Mouse (Mus musculus): ENCODE results near the gene Fgf23.

- TF ChIP-seq GATA1 (IDR thresholded peaks at IDR 0.05; ENCODE audit: borderline replicate concordance, low read length) (no peak), CTCF (IDR thresholded peaks at IDR 0.05; ENCODE audit: low read depth, low read length) (no peak), POLR2AphosphoS5 (IDR thresholded peaks at IDR 0.05; ENCODE audit: insufficient replicate concordance, low read depth, low read length) (no peak)
Measured at GRCm38 (mm10) chr6:127109402-127109930, 36.8 kb downstream of the Fgf23 start, which contains the start of gene Tigar.
